Mouse (Mus musculus): ENCODE results near the gene Pde8a. TPM values are rescaled to one million over a fixed set of nuclear protein-coding genes. Genes with fewer than 3 reads are reported as not detected.

The Pde8a gene
- total RNA-seq, 2 experiments from 2014 or later, result 7.2 to 16.5 TPM

DNA sequence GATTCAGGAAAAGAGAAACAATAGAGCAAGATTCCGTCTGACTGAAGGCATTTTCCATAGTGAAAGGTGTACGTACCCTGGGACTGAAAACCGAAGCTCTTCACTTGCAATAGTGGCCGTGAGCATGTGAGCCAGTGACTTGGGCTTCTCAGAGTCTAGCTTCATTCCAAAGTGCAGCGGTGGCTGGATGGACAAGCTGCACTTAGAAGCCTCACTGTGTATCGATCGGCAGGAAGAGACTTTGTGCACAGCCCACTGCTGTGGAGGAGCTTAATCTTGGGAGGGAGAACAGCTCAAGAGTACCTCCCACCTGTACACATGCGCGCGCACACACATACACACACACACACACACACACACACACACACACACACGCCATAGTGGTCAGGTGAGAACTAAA lies 39.9 kb downstream of the Pde8a start:
- Histone ChIP-seq H3K27ac (no peak overlapping the region), H3K4me3 (no peak overlapping the region)
- intact Hi-C loops (cut with DNase I), result no loop called here
- no peak for DNase-seq
- TF ChIP-seq CTCF (IDR thresholded peaks at IDR 0.05), result no peak

DNA sequence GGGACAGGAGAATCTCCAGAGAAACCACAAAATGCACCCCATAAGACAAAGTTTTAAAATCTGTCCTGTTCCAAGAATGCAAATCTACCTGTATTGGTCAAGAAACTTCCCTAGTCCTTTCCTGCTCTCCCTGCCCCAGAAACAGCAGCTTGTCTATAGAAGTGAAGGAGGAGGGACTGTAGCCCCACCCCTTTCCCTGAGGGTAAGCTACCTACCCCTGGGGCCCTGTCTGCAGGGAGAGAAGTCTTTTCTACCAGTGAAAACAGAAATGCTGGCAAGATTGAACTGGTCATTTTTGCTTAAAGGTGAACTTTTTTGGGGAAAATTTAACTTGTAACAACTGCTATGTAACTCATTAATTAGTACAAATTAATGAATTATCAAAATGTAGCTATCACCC lies 41.2 kb downstream of the Pde8a start:
- no peak for TF ChIP-seq CTCF (IDR thresholded peaks at IDR 0.05)
- Histone ChIP-seq H3K27ac (no peak overlapping the region), H3K4me3 (no peak overlapping the region)
- intact Hi-C loops (cut with DNase I), result no loop called here
- DNase-seq, result no peak

DNA sequence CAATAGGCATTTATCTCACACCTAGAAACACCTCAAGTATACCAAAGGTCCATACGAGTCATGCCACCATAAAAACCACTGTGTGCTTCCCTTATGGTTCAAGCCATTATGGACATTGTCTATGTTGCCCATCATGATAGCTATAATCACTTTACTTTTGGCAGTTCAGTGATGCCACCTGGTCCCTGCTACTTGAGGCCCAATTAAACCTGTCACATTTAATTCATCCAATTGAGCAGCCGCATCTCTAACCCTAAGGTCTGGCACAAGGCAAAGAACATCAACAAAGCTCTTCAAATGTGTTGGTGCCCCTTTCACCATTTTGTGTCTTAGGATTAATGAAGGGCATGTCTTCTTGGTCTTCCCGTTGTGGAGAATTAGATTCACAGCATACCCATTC lies 42.1 kb downstream of the Pde8a start:
- no peak for DNase-seq
- intact Hi-C loops (cut with DNase I), result no loop called here

DNA sequence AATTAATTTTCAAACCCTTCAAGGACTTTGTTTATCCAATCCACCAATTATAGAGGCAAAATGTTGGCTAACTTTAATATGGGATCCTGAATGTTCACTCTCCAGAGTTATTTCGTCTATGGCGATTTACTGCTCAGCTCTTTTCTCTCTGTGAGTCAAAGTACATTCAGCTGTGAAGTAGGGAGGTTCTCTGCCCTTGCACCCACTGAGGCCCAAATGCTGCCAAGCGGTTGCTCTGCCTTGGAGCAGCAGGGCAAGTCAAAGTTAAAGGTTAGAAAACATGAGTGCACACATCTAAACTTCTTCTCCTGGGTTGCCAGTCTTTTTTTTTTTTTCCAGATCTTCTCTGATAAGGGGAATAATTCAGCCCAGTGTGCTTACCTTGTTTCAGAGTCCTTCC lies 43.4 kb downstream of the Pde8a start:
- TF ChIP-seq CTCF (IDR thresholded peaks at IDR 0.05), result no peak
- intact Hi-C loops (cut with DNase I), result no loop called here
- H3K27ac ChIP-seq, result no peak overlapping the region
- no peak overlapping the region for H3K4me3 ChIP-seq
- DNase-seq, result no peak

More for the DNA sequence above, 42.1 kb downstream of the Pde8a start:
- TF ChIP-seq CTCF (IDR thresholded peaks at IDR 0.05), result no peak
- no peak overlapping the region for H3K27ac ChIP-seq
- no peak overlapping the region for H3K4me3 ChIP-seq

DNA sequence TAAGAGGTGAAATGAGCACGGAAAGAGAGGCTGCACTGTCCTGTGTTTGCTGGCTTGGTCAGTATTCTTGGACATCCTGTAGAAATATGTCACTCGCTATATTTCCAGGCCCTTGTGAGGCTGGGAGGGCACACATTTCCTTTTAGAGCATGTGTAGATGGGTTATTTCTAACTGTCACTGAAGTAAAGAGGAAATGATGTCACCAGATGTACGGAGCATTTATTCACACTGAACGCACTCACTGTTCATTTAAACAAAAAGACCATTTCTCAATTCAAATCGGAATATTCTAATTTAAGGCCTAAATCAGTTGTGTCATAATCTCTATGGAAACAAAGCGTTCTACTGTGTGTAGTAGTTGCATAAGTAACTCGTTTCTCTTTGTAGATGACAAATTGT lies 48.2 kb downstream of the Pde8a start:
- TF ChIP-seq CTCF (IDR thresholded peaks at IDR 0.05), result no peak
- no peak overlapping the region for H3K4me3 ChIP-seq
- peak overlapping the region; percentile 77 for H3K27ac ChIP-seq
- no peak for DNase-seq
- intact Hi-C loops (cut with DNase I), result no loop called here

DNA sequence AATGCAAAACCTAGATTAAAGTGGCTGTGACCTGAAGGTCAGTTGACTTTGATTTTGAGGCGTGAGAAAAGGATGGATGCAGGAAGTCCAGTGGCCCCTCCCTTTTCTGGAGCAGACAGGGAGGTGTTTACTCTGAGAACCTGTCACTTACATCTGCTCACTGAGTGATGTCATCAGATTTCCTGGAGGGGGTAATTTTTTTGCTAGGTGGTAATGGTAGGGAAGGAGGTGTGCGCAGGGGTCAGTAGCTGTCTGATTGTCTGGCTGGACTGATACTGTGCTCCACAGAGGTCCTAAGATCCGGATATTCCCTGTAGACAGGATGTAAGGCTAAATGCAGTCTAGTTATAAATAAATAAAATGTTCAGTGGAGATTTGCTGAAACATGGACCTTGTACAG lies 59.5 kb downstream of the Pde8a start:
- DNase-seq, result no peak
- no peak for TF ChIP-seq CTCF (IDR thresholded peaks at IDR 0.05)
- Histone ChIP-seq H3K4me3 (no peak overlapping the region), H3K27ac (no peak overlapping the region)
- intact Hi-C loops (cut with DNase I), result no loop called here

DNA sequence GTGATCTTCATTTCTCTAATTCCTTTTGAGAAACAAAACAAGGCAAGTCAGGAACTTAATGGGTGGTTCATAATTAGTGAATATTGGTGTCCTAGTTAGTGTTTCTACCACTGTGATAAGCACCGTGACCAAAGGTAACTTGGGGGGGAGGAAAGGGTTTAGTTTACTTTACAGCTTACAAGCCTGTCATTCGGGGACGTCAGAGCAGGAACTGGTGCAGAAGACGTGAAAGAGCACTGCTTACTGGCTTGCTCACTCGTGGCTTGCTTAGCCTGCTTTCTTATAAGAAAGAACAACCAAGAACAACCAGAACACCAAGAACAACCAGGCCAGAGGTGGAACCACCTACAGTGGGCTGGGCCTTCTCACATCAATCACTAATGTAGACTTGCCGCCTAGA lies 65.6 kb downstream of the Pde8a start:
- intact Hi-C loops (cut with DNase I), result no loop called here
- TF ChIP-seq CTCF (IDR thresholded peaks at IDR 0.05), result no peak
- Histone ChIP-seq H3K27ac (no peak overlapping the region), H3K4me3 (no peak overlapping the region)
- no peak for DNase-seq

DNA sequence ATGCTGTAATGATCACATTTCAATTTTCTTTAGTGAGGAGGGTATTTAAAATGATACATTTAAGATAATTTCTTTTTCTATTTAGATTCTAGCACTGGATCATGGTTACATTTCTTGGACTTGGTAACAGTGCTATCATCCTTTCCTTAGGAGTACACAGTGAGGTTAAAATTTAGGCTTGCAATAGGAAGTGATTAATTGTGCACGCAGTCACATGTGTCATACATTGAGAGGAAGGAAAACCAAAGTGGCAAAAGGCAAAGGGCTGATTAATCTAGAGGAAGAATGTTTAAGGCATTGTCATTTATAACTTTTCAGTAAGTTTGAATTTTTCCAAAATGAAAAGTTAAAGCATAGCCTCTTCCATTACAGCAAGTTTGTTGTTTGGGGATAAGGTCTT lies 67.8 kb downstream of the Pde8a start:
- intact Hi-C loops (cut with DNase I), result no loop called here
- H3K4me3 ChIP-seq, result no peak overlapping the region
- H3K27ac ChIP-seq, result no peak overlapping the region
- no peak for DNase-seq
- TF ChIP-seq CTCF (IDR thresholded peaks at IDR 0.05), result no peak

DNA sequence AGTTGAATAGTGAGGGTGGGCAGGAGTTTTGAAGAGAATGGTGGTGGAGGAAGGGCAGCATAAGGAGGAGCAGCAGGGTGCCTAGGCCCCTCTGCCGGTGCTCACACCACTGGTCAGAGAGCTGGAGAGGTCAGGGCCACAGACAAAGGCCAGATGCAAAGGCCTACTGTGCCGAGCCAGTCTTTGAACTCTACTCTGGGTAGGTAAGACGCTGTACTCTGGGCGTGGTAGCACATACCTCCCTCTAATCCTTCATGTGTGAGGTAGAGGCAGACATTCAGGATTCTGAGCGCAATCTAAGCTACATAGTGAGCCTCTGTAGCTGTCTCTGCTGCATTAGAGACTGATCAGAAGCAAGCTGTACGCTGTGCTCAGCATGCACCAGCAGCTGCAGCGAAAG lies 73.1 kb downstream of the Pde8a start:
- intact Hi-C loops (cut with DNase I), result no loop called here

DNA sequence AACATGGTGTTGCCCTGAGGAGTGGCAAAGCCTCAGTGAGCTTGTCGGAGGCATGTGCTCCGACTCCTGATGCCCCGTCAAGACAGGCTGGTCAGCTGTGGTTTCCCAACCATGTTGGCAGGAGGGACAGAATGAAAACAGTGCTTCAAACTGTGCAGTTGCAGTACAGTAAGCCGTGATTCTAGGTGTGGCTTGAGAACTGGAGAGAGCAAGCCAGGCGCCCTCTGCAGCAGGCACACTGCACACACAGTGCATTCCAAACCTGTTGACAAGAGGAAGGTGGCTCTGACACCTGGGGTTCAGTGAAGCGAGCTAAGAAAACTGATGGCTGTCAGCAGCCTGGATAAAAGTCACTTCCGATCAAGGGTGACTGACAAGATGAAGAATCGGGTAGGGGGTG lies 73.5 kb downstream of the Pde8a start:
- DNase-seq, result no peak
- Histone ChIP-seq H3K27ac (no peak overlapping the region), H3K4me3 (no peak overlapping the region)
- intact Hi-C loops (cut with DNase I), result no loop called here
- TF ChIP-seq CTCF (IDR thresholded peaks at IDR 0.05), result peak; percentile 31; the same call in 1 of the 2 replicates

More for the DNA sequence above, 73.1 kb downstream of the Pde8a start:
- H3K4me3 ChIP-seq, result no peak overlapping the region
- H3K27ac ChIP-seq, result no peak overlapping the region
- TF ChIP-seq CTCF (IDR thresholded peaks at IDR 0.05), result no peak
- no peak for DNase-seq

DNA sequence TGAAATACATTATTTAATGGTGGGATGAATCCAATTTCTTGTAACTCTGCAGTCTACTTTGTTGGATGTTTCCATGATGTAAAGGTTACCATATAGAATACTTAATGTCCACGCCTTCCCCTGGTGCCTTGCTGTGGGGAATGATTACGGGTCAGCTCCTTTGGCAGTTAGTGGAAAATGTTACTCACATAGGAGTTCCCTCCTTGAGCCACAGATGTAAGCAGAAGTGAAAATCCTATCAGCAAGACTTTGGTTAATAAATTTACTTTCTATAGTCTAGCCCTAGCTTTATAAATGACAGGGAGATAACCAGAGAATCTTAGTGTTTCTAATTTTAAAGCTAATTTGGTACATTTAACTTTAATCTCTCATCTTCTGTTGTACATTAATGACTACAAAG lies 81.8 kb downstream of the Pde8a start:
- no peak for TF ChIP-seq CTCF (IDR thresholded peaks at IDR 0.05)
- no peak for DNase-seq
- intact Hi-C loops (cut with DNase I), result no loop called here
- no peak overlapping the region for H3K27ac ChIP-seq
- no peak overlapping the region for H3K4me3 ChIP-seq

DNA sequence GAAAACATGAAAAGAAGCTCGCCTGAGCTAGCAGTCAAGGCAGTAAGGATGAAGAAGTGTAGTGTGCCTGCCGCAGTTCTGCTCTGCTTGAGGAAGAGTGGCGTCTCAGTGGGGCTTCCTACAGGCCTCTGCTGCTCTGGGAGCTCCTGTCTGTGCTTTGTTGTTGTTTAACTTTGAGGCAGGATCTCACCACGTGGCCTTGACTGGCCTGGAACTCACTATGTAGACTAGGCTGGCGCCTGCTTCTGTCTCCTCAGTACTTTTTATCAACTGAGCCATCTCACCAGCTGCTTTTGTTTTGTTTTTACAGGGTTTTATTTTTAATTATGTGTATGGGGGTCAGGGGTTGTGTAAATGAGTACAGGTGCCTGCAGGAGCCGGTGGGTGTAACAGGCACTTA lies 84.8 kb downstream of the Pde8a start:
- no peak for TF ChIP-seq CTCF (IDR thresholded peaks at IDR 0.05)
- H3K27ac ChIP-seq, result no peak overlapping the region
- no peak for DNase-seq
- intact Hi-C loops (cut with DNase I), result no loop called here
- no peak overlapping the region for H3K4me3 ChIP-seq

DNA sequence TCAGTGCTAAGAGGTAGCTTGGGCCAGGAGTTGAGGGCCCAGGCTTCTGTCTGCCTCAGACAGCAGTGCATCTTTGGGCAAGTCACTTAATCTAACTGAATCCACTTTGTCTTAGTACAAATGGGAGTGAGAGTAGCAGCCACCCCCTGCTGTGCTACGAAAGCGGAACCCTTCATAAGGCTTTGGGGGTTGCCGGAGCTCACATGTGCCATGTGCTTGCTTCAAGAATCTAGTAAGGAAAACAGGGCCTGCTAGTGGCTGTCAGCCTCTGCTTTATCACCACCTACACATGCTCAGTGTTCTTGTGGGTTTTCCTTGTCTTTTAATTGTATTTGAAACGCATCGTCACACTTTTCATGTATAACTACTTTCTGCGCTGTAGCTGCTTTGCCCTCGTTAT lies 87.9 kb downstream of the Pde8a start:
- intact Hi-C loops (cut with DNase I), result no loop called here
- no peak for DNase-seq
- no peak overlapping the region for H3K4me3 ChIP-seq

DNA sequence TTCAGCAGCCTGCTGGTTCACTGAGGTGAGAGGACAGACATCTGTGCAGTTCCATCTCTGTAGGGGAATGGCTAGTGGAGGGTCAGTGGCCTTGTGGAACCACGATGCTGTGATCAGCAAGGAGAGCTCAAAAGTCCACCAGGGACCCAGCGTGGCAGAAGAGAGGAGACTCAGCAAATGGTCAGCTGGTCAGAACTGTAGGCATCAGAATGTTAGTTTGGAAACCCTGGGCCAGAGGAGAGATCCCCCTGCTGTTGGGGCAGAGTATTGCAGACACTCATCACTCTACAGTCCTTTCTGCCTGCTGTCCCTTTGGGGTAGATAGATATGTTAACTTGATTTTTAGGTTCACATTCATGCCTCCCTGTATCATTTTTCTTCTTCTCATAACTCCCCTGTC lies 90.3 kb downstream of the Pde8a start:
- DNase-seq, result peak; percentile 57
- intact Hi-C loops (cut with DNase I), result loop anchor here (1.0 kb wide), 2 partner anchors 94 to 135 kb away; no protein-coding TSS in a partner anchor
- no peak overlapping the region for H3K27ac ChIP-seq
- no peak overlapping the region for H3K4me3 ChIP-seq
- peak; percentile 87 for TF ChIP-seq CTCF (IDR thresholded peaks at IDR 0.05)

More for the DNA sequence above, 87.9 kb downstream of the Pde8a start:
- no peak overlapping the region for H3K27ac ChIP-seq
- no peak for TF ChIP-seq CTCF (IDR thresholded peaks at IDR 0.05)

DNA sequence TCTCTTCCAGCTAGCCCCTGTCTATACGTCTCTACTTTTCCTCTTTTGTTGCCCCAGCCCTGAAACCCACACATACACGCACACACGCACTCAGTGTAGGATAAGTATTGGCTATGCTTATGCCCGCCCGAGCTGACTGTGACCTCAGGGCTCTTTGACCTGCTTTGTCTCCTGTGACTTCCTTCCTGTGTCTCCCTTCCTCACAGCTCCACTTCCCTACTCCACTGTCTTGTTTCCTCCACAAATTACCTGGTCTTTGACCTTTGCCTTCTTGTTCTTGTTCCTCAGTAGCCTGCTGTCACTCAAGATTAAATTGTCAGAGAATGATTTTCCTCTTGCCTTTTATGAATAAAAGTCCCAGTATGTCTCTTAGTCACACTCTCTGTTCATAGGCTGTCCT lies 90.7 kb downstream of the Pde8a start:
- no peak for TF ChIP-seq CTCF (IDR thresholded peaks at IDR 0.05)
- intact Hi-C loops (cut with DNase I), result no loop called here
- Histone ChIP-seq H3K4me3 (no peak overlapping the region), H3K27ac (no peak overlapping the region)
- DNase-seq, result no peak
